Mouse (Mus musculus) heart, postnatal 0 days (tissue): ENCODE data around the gene Prune1. TPM values are rescaled to one million over a fixed set of nuclear protein-coding genes. Genes with fewer than 3 reads are reported as not detected.

Experiments used
- ATAC-seq: fragments of 200-750 bp; cut with Nextera tagmentation; 2 replicates; pipeline ENCODE4 v1.8.0; 2017; ENCODE audit warnings: low read depth, moderate number of reproducible peaks, moderate library complexity; ENCODE audit not compliant: insufficient read depth
- DNase-seq: peaks from one replicate; pipeline ENCODE4 v3.0.0-alpha.2; 2016; ENCODE audit warnings: low spot score
- H3K27ac ChIP-seq: fragments of 300-500 bp; sonication (generic); 2 replicates; pipeline ENCODE4 v1.5.1; 2014; ENCODE audit warnings: low read depth, mild to moderate bottlenecking
- H3K27me3 ChIP-seq: fragments of 300-500 bp; sonication (generic); 2 replicates; pipeline ENCODE4 v1.6.1; 2014; ENCODE audit warnings: low read length, mixed read lengths; ENCODE audit not compliant: control insufficient read depth, insufficient read depth
- H3K36me3 ChIP-seq: fragments of 300-500 bp; sonication (generic); replicated peaks from 2 replicates; pipeline ENCODE4 v1.6.1; 2014; ENCODE audit warnings: low read length, mixed read lengths; ENCODE audit not compliant: control insufficient read depth, insufficient read depth
- H3K4me1 ChIP-seq: fragments of 300-500 bp; sonication (generic); 2 replicates; pipeline ENCODE4 v1.6.1; 2014; ENCODE audit warnings: antibody characterized with exemption; ENCODE audit not compliant: control insufficient read depth, insufficient read depth
- H3K4me2 ChIP-seq: fragments of 300-500 bp; sonication (generic); 2 replicates; pipeline ENCODE4 v1.6.1; 2014; ENCODE audit warnings: low read depth, mild to moderate bottlenecking, low read length, moderate library complexity
- H3K4me3 ChIP-seq: fragments of 300-500 bp; sonication (generic); 2 replicates; pipeline ENCODE4 v1.5.1; 2014; ENCODE audit warnings: low read depth, low read length
- H3K9ac ChIP-seq: fragments of 300-500 bp; sonication (generic); replicated peaks from 2 replicates; pipeline ENCODE4 v1.6.1; 2014; ENCODE audit warnings: low read depth, low read length, mixed read lengths
- H3K9me3 ChIP-seq: fragments of 300-500 bp; sonication (generic); replicated peaks from 2 replicates; pipeline ENCODE4 v1.6.1; 2016; ENCODE audit warnings: low read length; ENCODE audit not compliant: control insufficient read depth
- CTCF ChIP-seq: IDR thresholded peaks from 2 replicates; pipeline ENCODE4 v1.5.1; 2016; ENCODE audit warnings: antibody characterized with exemption, control low read depth, low read depth
- EP300 ChIP-seq: IDR thresholded peaks from 2 replicates; pipeline ENCODE4 v1.6.1; 2016; ENCODE audit warnings: antibody characterized with exemption, low read depth
- WGBS: fragments of 180-500 bp; shearing (Covaris S2); extraction: QIAGEN DNeasy Blood & Tissue Kit; methylation state at CpG from one replicate; pipeline ENCODE4 v1.1.7; 2014; 5-methylcytosine and 5-hydroxymethylcytosine counted together
- polyA plus RNA-seq: library from polyadenylated mRNA; unstranded; fragments of >200 nt; fragmentation: Nextera tagmentation; extraction: Ambion mirVana; gene quantifications from 2 replicates; pipeline ENCODE4 v1.2.1, GENCODE M21; 2015
- total RNA-seq: library from RNA; depleted of rRNA; stranded (reverse); fragments of >200 nt; gene quantifications from 2 replicates; pipeline ENCODE4 v1.2.3, GENCODE M21; 2014; ENCODE audit warnings: low replicate concordance

The Prune1 gene
- total and polyA plus RNA-seq, 2 experiments from 2014 or later = 23.0 to 28.6 TPM

GRCm38 (mm10) chr3:95298018-95298417 is 16.1 kb upstream of the Prune1 start:
- Histone ChIP-seq H3K9ac (no peak overlapping the region), H3K4me2 (no peak overlapping the region), H3K4me3 (no peak overlapping the region), H3K27me3 (no peaks in the 10 kb centered on the region), H3K9me3 (no peaks in the 10 kb centered on the region), H3K4me1 (no peaks in the 10 kb centered on the region), H3K36me3 (peaks cover 24% of the 10 kb centered on the region), H3K27ac (no peak overlapping the region)
- ATAC-seq (no peak), DNase-seq (no peak)
- no peak for TF ChIP-seq CTCF
- no peak for TF ChIP-seq EP300
- 56% methylated on average over 7 of the region's 7 CpGs for WGBS

- WGBS = 10% methylated on average over 5 of the region's 5 CpGs
- no peaks in the 10 kb centered on the region for H3K4me1 ChIP-seq
- peak; percentile 70 for ATAC-seq
Observed at GRCm38 (mm10) chr3:95296103-95296469, 14.2 kb upstream of the Prune1 start.

GRCm38 (mm10) chr3:95295321-95296102 is 13.6 kb upstream of the Prune1 start:
- 67% methylated on average over 11 of the region's 11 CpGs for WGBS
- TF ChIP-seq EP300 = no peak
- no peak for TF ChIP-seq CTCF
- H3K4me2 ChIP-seq = no peak overlapping the region
- peaks cover 48% of the 10 kb centered on the region for H3K36me3 ChIP-seq
- no peaks in the 10 kb centered on the region for H3K9me3 ChIP-seq
- DNase-seq (no peak), ATAC-seq (0 out of 2 replicates have a peak, but pooled peaks have one; percentile 13)
- H3K27ac ChIP-seq = no peak overlapping the region
- no peak overlapping the region for H3K9ac ChIP-seq
- H3K4me1 ChIP-seq = no peaks in the 10 kb centered on the region
- H3K27me3 ChIP-seq = no peaks in the 10 kb centered on the region
- H3K4me3 ChIP-seq = no peak overlapping the region

More at GRCm38 (mm10) chr3:95296103-95296469, 14.2 kb upstream of the Prune1 start:
- no peak for TF ChIP-seq EP300
- TF ChIP-seq CTCF = peak; percentile 51
- Histone ChIP-seq H3K4me2 (no peak overlapping the region), H3K36me3 (peaks cover 42% of the 10 kb centered on the region), H3K27ac (no peak overlapping the region), H3K9ac (no peak overlapping the region), H3K4me3 (no peak overlapping the region), H3K9me3 (no peaks in the 10 kb centered on the region), H3K27me3 (no peaks in the 10 kb centered on the region)
- DNase-seq = peak; percentile 77

GRCm38 (mm10) chr3:95294718-95295117 is 12.8 kb upstream of the Prune1 start:
- H3K27ac ChIP-seq = no peak overlapping the region
- no peak for TF ChIP-seq CTCF
- TF ChIP-seq EP300 = no peak
- no peaks in the 10 kb centered on the region for H3K9me3 ChIP-seq
- 79% methylated on average over 5 of the region's 5 CpGs for WGBS
- H3K36me3 ChIP-seq = peaks cover 48% of the 10 kb centered on the region
- H3K4me1 ChIP-seq = no peaks in the 10 kb centered on the region
- H3K9ac ChIP-seq = no peak overlapping the region
- ATAC-seq (no peak), DNase-seq (no peak)
- H3K27me3 ChIP-seq = no peaks in the 10 kb centered on the region
- no peak overlapping the region for H3K4me3 ChIP-seq
- H3K4me2 ChIP-seq = no peak overlapping the region

GRCm38 (mm10) chr3:95294316-95294715 is 12.4 kb upstream of the Prune1 start:
- H3K27ac ChIP-seq = no peak overlapping the region
- no peaks in the 10 kb centered on the region for H3K4me1 ChIP-seq
- no peak overlapping the region for H3K9ac ChIP-seq
- no peak overlapping the region for H3K4me3 ChIP-seq
- H3K4me2 ChIP-seq = no peak overlapping the region
- WGBS = 87% methylated on average over 7 of the region's 7 CpGs
- no peaks in the 10 kb centered on the region for H3K9me3 ChIP-seq
- H3K36me3 ChIP-seq = peaks cover 48% of the 10 kb centered on the region
- TF ChIP-seq EP300 = no peak
- TF ChIP-seq CTCF = no peak
- H3K27me3 ChIP-seq = no peaks in the 10 kb centered on the region
- ATAC-seq (no peak), DNase-seq (no peak)
